Mouse (Mus musculus): ENCODE measurements at regions not wholly inside any gene's neighbourhood (a gene's known extent, or its start where the extent isn't known, plus 50 kb on each side); places are given as distances from the start of the nearest gene placed in this dataset.

DNA sequence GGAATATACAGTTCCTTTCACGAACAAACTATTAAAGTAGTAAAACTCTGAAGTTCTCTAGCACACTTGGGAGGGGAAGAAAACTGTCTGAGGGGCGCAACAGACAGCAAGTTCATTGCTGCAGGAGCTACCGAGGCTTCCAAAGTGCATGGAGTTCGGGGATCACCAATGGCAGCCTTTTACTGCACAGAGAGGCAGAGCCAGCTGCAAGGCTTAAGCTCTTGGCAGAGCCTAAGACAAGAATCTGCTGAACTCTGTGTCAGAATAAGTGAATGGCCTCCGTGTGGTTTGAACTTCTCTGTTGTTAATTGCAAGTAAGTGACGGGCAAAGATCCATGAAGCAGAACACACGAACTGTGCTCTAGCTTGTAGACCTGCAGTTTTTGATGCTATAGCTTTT lies 656.2 kb downstream of the Slc16a7 start:
- no peak for DNase-seq (ENCODE audit: low read depth, low spot score)

DNA sequence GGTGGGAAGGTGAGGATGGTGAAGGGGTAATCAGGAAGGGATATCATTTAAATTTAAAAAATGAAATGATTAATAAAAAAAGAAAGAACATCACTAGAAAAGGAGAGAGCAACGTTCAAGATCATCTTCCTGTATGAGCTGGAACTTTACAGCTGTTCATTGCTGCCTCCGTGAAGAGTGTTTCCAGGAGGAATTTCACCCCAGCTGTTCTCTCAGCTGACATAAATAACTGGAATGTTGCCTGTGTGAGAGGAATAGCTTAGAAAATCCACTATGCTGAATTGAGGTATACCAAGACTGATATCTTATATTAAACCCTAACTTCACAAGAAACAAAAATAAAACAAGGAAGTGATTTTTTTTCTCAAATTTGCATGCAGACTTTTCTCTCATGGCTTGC lies 656.9 kb downstream of the Slc16a7 start:
- peak; percentile 12 for DNase-seq (ENCODE audit: low read depth, low spot score)

DNA sequence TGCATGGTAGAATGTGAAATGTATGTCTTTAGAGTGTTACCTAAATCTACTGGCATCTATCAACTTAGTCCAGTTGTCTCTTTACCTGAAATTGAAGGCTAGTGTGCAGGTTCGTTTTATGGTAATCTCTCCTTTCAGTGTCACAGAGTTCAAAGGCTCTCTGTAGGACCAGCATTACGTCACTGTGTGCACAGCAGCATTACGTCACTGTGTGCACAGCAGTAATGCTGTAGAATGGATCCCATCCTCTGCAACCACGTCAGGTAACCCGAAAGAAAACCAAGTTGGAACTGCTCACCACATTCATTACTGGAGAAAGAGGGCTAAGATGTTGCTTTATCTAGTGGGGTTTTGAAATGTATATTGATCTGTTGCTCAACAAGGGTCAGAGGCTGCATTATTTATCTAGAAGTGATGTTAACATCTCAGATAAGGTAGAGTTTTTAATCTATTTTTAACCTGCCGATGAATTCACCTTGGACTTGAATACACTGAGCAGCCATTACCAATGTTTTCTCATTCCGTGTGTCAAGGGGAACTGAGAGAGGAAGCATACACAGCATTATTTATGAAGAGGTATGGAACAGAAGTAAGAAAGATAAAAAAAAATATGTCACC lies 657.9 kb downstream of the Slc16a7 start:
- DNase-seq (ENCODE audit: low read depth, low spot score) = no peak

DNA sequence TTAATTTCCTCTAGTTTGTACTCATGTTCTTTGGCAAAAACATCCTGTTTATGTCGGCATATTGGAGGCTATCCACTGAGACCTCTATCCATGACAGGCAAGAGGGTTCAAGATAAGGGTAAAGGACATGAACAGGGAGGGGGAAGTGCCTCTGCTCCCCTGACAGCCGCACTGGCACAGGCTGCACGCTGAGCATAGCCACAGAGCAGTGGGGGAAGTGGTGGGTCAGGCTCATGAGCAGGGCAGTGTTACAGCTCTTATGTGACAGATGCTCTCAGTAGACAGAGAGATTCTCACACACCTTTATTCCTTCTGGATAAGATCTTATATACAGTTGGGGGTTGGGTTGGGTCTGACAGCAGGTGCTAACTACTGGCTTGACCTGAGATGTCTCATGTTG lies 676.6 kb downstream of the Slc16a7 start:
- DNase-seq (ENCODE audit: low read depth, low spot score) = no peak

DNA sequence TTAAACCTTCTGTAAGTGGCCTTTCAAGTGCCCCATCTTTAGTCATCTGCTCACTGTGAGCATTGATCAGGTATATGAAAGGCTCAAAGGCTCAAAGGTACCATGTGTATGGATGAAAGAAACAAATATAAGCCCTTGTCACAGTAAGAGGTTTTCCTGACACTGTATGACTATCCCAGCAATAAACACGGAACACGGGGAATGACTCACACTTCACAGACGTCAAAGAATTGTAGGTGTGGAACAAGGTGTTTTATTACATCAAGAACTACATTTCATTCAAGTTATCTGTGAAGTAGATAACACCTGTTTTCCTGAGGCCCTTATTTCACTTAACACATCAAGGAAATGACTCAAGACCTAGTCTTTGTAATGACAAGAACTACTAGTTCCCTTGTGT lies 678.3 kb downstream of the Slc16a7 start:
- peak; percentile 8 for DNase-seq (ENCODE audit: low read depth, low spot score)

DNA sequence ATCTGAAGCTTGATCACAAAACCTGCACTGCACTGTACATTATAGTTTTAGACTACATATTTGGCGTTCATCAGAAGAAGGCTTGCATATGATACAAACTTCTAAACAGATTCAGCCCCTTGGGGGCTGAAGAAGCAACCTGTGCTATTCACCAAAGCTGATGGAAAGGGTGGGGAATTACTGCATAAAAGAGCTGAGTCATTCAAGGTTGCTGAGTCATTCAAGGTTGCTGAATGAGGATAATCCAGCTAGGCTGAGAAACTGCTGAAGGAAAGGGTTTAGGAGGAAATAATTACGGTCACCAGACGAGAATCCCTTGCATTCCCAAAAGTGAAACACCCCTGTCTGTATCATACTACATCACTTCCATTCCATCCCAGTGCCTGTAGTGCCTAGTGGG lies 679.4 kb downstream of the Slc16a7 start:
- peak; percentile 4 for DNase-seq (ENCODE audit: low read depth, low spot score)

DNA sequence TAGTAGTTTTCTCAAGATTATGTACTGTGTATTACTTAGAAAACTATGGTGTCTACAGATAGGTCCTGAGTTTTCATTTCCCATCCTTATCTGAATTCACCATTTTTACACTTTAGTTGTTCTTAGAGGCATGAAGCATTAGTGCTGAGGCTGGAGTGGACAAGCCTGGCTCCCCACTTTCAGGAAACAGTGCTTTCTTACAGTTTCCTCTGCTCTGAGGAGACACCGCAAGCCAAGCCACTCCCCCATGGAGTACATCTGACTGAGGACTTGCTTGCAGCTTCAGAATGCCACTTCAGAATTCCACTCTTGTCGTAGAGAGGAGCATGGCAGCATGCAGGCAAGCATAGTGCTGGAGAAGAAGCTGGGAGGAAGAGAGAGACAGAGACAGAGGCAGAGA lies 682.6 kb downstream of the Slc16a7 start:
- DNase-seq (ENCODE audit: low read depth, low spot score) = no peak

Data from brain, adult 2 months (tissue).